Mouse (Mus musculus): ENCODE results near the gene Cdkl2.

DNA sequence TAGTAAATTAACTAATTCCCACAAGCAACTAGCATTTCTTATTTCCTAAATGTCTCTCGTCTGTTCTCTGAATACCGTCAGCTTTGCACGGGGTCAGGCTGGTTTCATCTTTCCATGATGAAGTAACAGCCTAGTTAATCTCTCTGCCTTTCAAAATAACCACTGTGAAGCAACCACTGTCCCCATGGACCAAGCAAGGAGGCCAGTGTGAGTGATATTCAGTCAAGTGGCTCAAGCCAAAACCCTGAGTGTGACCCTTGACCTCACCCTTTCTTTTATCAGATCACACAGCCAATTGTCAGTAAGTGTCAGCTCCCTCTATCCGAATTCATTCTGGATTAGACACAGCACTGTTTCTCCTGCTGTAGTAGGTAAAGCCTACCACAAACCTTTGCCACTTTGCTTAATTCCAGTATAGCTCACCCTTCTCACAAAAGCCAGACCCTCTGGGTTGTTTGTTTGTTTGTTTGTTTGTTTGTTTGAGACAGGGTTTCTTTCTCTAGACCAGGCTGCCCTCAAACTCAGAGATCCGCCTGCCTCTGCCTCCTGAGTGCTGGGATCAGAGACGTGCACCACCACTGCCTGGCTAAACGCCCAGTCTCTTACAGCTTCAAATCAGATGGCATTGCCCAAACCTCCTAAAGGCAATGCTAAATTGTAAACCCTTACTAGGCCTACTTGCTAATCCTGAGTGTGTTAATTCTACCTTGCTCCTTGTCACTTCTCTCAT lies 42.3 kb upstream of the Cdkl2 start:
- TF ChIP-seq CTCF (IDR thresholded peaks at IDR 0.05; ENCODE audit: insufficient read depth, low read length) (no peak), POLR2A (IDR thresholded peaks at IDR 0.05; ENCODE audit: borderline replicate concordance, extremely low read depth, low read depth, low read length) (no peak)
